Mouse (Mus musculus) adrenal gland, postnatal 14 days (tissue): ENCODE measurements around the gene Gm20388. TPM values are rescaled to one million over a fixed set of nuclear protein-coding genes. Genes with fewer than 3 reads are reported as not detected.

Experiments
- DNase-seq: peaks from one replicate; pipeline ENCODE4 v3.0.0; 2021; ENCODE audit warnings: mixed read lengths
- total RNA-seq: library from RNA; stranded (reverse); gene quantifications from 2 replicates; pipeline ENCODE4 v1.2.3, GENCODE M21; 2021

Gene Gm20388
- total RNA-seq, 1 experiment from 2014 or later: 17.6 TPM

GRCm38 (mm10) chr8:122283356-122284202, 2372.9 kb downstream of the Gm20388 start:
- DNase-seq: peak; percentile 85

- peak; percentile 68 for DNase-seq
These were observed 2373.6 kb downstream of the Gm20388 start for GRCm38 (mm10) chr8:122284203-122284658.

GRCm38 (mm10) chr8:122284659-122285261, 2374.1 kb downstream of the Gm20388 start:
- DNase-seq: peak; percentile 36

- DNase-seq: no peak
These were observed 2375.1 kb downstream of the Gm20388 start for GRCm38 (mm10) chr8:122285727-122286126.

GRCm38 (mm10) chr8:122286899-122287298, 2376.3 kb downstream of the Gm20388 start:
- peak; percentile 40 for DNase-seq

GRCm38 (mm10) chr8:122287742-122288141, 2377.1 kb downstream of the Gm20388 start:
- no peak for DNase-seq

GRCm38 (mm10) chr8:122288344-122288743, 2377.7 kb downstream of the Gm20388 start:
- no peak for DNase-seq

GRCm38 (mm10) chr8:122291075-122291474, 2380.4 kb downstream of the Gm20388 start:
- DNase-seq: no peak

- DNase-seq: no peak
These were observed 2380.9 kb downstream of the Gm20388 start for GRCm38 (mm10) chr8:122291549-122291948.

GRCm38 (mm10) chr8:122293484-122293883, 2382.8 kb downstream of the Gm20388 start:
- no peak for DNase-seq

GRCm38 (mm10) chr8:122294273-122294683, 2383.6 kb downstream of the Gm20388 start:
- peak; percentile 73 for DNase-seq

- no peak for DNase-seq
These were observed 2384.7 kb downstream of the Gm20388 start for GRCm38 (mm10) chr8:122295389-122295788.

- DNase-seq: no peak
These were observed 2385.7 kb downstream of the Gm20388 start for GRCm38 (mm10) chr8:122296173-122297001.

GRCm38 (mm10) chr8:122299581-122300254, 2389.1 kb downstream of the Gm20388 start:
- DNase-seq: no peak

- DNase-seq: no peak
These were observed 2390.4 kb downstream of the Gm20388 start for GRCm38 (mm10) chr8:122301081-122301480.

GRCm38 (mm10) chr8:122301866-122302265, 2391.2 kb downstream of the Gm20388 start:
- no peak for DNase-seq

GRCm38 (mm10) chr8:122303451-122303850, 2392.8 kb downstream of the Gm20388 start:
- no peak for DNase-seq

- no peak for DNase-seq
These were observed 2393.4 kb downstream of the Gm20388 start for GRCm38 (mm10) chr8:122304058-122304457.

- DNase-seq: no peak
These were observed 2396.2 kb downstream of the Gm20388 start for GRCm38 (mm10) chr8:122306660-122307399.

- DNase-seq: no peak
These were observed 2397.2 kb downstream of the Gm20388 start for GRCm38 (mm10) chr8:122307836-122308235.

- DNase-seq: no peak
These were observed 2398.6 kb downstream of the Gm20388 start for GRCm38 (mm10) chr8:122309272-122309671.
